Mouse (Mus musculus): Measurements from ENCODE around the gene Mpv17. TPM values are rescaled to one million over a fixed set of nuclear protein-coding genes. Genes with fewer than 3 reads are reported as not detected.

The Mpv17 gene
- 71.5 and 104 TPM in 2 replicates for polyA plus RNA-seq (2012; ENCODE audit: insufficient read depth, insufficient read length, missing spikeins)

- H3K27ac ChIP-seq (replicated peaks; ENCODE audit: low read depth, low read length) = peak within 1 kb of the TSS; percentile 56; the same call in 1 of the 2 replicates
- peak within 1 kb of the TSS; percentile 92 for H3K4me3 ChIP-seq (ENCODE audit: insufficient read depth, low read depth, low read length)
These were observed at the start of gene Mpv17 for GRCm38 (mm10) chr5:31154152-31154553. Gene Mpv17 (minus strand): TSS chr5:31154251.

GRCm38 (mm10) chr5:31202933-31203332 is 48.9 kb upstream of the Mpv17 start:
- peak overlapping the region; percentile 69 for H3K4me3 ChIP-seq (ENCODE audit: insufficient read depth, low read depth, low read length)
- H3K27ac ChIP-seq (replicated peaks; ENCODE audit: low read depth, low read length) = no peak overlapping the region
- H3K4me1 ChIP-seq (ENCODE audit: control insufficient read depth, insufficient read depth, insufficient read length, low read length) = no peaks in the 10 kb centered on the region; the same call in 1 of the 2 replicates

More at GRCm38 (mm10) chr5:31154152-31154553, at the start of gene Mpv17:
- peaks cover 3% of the 10 kb centered on the region; the same call in 1 of the 2 replicates for H3K4me1 ChIP-seq (ENCODE audit: control insufficient read depth, insufficient read depth, insufficient read length, low read length)

DNA sequence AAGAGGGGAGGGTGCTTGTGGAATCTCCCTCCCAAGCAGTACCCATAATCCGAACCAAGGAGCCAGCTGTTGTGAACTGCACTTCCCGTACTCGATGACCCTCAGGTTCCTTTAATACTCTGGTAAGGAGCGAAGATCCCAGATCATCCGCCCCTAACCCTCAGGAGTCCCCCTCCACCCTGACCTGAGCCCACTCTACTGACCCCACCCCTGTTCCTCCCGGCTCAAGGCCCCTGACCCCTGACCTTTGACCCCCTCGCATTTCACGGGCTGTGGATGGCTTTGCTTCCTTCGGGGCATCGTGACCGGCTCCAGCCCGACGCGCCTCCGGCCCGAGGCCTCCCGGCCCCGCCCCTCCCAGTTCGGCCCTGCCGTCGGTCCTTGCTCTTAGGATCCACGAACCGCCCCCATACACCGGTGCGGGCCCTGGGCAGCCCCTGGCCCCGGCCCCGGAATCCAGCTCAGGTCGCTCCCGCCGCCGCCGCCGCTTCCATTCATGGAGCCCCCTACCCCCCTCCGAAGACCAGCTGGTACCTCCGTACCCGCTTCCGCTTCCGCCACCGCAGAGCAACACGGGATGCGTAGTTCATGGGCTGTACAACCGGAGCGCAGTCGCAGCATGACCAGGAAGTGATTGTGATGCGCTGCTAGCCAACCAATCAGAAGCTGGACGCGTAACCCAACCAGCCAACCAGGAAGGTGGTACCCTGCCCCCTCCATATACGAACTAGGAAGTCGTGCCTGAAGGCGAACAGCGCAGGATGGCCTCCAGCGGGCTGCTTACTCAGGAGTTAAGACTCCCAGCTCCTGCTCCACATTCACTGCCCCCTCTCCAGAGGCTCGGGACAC is 47.9 kb upstream of the Mpv17 start, which contains the start of gene Zfp513:
TSS of gene Zfp513 (minus strand) at position 562 of the 849 bp plus-strand sequence.
- peak within 1 kb of the TSS; percentile 69 for H3K4me3 ChIP-seq (ENCODE audit: insufficient read depth, low read depth, low read length)
- peak within 1 kb of the TSS; percentile 85 for H3K27ac ChIP-seq (replicated peaks; ENCODE audit: low read depth, low read length)
- H3K4me1 ChIP-seq (ENCODE audit: control insufficient read depth, insufficient read depth, insufficient read length, low read length) = no peaks in the 10 kb centered on the region; the same call in 1 of the 2 replicates

- peak overlapping the region; percentile 85 for H3K27ac ChIP-seq (replicated peaks; ENCODE audit: low read depth, low read length)
- H3K4me3 ChIP-seq (ENCODE audit: insufficient read depth, low read depth, low read length) = peak overlapping the region; percentile 69
These were observed 47.1 kb upstream of the Mpv17 start for GRCm38 (mm10) chr5:31201042-31201741.

DNA sequence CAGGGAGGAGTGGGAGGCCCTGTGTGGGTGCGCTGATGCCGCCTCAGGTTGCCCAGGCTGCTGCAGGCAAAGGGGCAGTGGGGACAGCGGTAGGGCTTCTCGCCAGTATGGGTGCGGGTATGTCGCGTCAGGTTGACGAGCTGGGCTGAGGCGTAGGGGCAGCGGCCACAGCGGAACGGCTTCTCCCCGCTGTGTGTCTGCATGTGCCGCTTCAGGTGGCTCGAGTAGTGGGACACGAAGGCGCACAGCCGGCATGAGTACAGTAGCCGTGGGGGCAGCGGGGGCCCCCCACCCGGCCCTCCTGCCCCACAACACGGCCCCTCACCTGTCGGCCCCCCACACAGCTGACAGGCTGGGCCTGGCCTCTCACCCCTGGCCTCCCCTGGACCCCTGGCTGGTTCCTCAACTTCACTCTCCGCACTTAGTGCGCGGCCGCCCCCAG is 46.3 kb upstream of the Mpv17 start:
- no peaks in the 10 kb centered on the region; the same call in 1 of the 2 replicates for H3K4me1 ChIP-seq (ENCODE audit: control insufficient read depth, insufficient read depth, insufficient read length, low read length)
- H3K27ac ChIP-seq (replicated peaks; ENCODE audit: low read depth, low read length) = no peak overlapping the region
- peak overlapping the region; percentile 20 for H3K4me3 ChIP-seq (ENCODE audit: insufficient read depth, low read depth, low read length)

More at GRCm38 (mm10) chr5:31201042-31201741, 47.1 kb upstream of the Mpv17 start:
- no peaks in the 10 kb centered on the region; the same call in 1 of the 2 replicates for H3K4me1 ChIP-seq (ENCODE audit: control insufficient read depth, insufficient read depth, insufficient read length, low read length)

GRCm38 (mm10) chr5:31199893-31200292 is 45.8 kb upstream of the Mpv17 start:
- no peak overlapping the region for H3K27ac ChIP-seq (replicated peaks; ENCODE audit: low read depth, low read length)
- H3K4me3 ChIP-seq (ENCODE audit: insufficient read depth, low read depth, low read length) = no peak overlapping the region
- H3K4me1 ChIP-seq (ENCODE audit: control insufficient read depth, insufficient read depth, insufficient read length, low read length) = no peaks in the 10 kb centered on the region; the same call in 1 of the 2 replicates

DNA sequence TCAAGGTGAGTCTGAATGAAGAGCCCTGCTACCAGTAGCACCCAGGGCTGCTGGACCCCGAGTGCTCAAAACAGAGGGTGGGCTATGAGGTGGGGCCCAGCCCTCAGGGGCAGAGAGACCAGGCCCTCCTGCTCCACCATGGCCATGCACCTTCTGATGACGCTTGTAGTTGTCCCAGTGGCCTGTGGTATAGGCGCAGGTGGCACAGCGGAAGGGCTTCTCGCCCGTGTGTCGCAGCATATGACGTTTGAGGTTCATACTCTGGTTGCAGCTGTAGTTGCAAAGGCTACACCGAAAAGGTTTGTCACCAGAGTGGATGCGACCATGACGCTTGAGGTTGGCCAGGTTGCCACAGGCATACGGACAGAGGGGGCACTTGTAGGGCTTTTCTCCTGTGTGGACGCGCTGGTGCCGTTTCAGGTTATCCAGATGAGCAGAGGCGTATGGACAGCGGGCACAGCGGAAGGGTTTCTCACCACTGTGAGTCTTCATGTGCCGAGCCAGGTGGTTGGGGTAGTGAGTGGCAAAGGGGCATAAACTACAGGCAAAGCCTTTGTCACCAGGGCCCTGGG is 45.4 kb upstream of the Mpv17 start:
- Histone ChIP-seq H3K4me1 (ENCODE audit: control insufficient read depth, insufficient read depth, insufficient read length, low read length) (no peaks in the 10 kb centered on the region; the same call in 1 of the 2 replicates), H3K4me3 (ENCODE audit: insufficient read depth, low read depth, low read length) (no peak overlapping the region), H3K27ac (replicated peaks; ENCODE audit: low read depth, low read length) (no peak overlapping the region)

DNA sequence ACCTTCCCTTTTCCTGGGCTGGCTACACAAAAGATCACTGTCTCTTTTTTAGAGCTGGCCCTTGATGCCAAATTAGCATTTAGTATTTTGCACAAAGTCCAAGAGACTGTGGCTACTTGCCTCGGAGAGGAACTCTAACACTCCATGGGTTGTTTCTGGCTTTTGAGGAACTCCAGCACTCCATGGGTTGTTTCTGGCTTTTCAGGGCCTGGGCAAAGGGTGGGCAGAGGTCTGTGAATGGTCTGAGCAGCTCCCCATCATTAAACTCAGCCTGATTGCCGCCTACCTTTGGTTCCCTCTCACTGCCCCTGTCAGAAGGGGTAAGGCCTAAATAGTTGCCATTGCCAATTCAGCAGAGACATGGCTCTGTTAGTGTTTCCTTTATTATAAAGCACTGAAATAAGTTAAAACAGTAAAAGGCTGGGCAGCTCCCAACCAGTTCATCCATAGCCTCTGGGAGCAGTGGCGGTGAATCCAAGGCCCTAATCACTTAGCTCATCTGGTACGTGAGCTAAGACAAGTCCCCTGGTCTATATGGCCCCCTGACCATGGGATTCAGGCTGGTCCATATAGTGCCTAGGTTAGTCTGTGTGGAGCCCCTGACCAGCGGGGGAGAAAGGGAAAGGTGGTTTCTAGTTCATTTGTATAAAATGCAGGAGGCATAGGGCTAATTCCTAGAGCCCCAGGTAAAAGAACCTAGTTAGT is 44.7 kb upstream of the Mpv17 start:
- H3K4me3 ChIP-seq (ENCODE audit: insufficient read depth, low read depth, low read length) = no peak overlapping the region
- H3K27ac ChIP-seq (replicated peaks; ENCODE audit: low read depth, low read length) = no peak overlapping the region
- no peaks in the 10 kb centered on the region; the same call in 1 of the 2 replicates for H3K4me1 ChIP-seq (ENCODE audit: control insufficient read depth, insufficient read depth, insufficient read length, low read length)

- no peak overlapping the region for H3K27ac ChIP-seq (replicated peaks; ENCODE audit: low read depth, low read length)
- no peak overlapping the region for H3K4me3 ChIP-seq (ENCODE audit: insufficient read depth, low read depth, low read length)
- H3K4me1 ChIP-seq (ENCODE audit: control insufficient read depth, insufficient read depth, insufficient read length, low read length) = no peaks in the 10 kb centered on the region; the same call in 1 of the 2 replicates
These were observed 44.1 kb upstream of the Mpv17 start for GRCm38 (mm10) chr5:31198170-31198569.

DNA sequence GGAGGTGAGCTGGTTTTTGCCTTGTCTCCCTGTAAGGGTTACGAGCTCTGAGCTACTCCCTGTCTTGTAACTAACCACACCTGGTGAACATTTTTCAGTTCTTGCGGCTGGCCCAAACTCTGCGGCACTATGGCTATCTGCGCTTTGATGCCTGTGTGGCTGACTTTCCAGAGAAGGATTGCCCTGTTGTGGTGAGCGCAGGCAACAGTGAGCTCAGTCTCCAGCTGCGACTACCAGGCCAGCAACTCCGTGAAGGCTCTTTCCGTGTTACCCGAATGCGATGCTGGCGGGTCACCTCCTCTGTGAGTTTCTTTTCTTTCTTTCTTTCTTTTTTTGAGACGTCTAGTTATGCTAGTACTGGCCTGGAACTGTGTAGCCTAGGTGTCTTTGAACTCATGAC is 43.0 kb upstream of the Mpv17 start:
- Histone ChIP-seq H3K4me3 (ENCODE audit: insufficient read depth, low read depth, low read length) (no peak overlapping the region), H3K27ac (replicated peaks; ENCODE audit: low read depth, low read length) (no peak overlapping the region), H3K4me1 (ENCODE audit: control insufficient read depth, insufficient read depth, insufficient read length, low read length) (peaks cover under 1% of the 10 kb centered on the region)

DNA sequence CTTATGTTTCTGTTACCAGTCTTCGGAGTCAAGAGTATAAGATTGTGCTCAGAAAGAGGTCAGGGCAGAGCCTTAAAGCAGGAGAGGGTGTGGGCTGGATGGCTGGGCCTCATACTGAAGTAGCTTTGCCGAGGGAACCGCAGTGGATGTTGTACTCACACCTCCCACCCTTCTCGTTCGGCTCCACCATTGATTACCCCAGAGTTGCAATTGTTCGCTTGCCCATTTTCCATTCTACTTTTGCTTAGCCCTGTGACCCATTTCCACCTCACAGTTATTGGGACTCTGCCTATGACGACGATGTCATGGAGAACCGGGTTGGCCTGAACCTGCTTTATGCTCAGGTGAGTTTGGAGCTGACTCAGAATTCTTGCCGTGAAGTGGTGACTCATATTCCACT is 42.2 kb upstream of the Mpv17 start:
- Histone ChIP-seq H3K27ac (replicated peaks; ENCODE audit: low read depth, low read length) (no peak overlapping the region), H3K4me1 (ENCODE audit: control insufficient read depth, insufficient read depth, insufficient read length, low read length) (peaks cover 3% of the 10 kb centered on the region), H3K4me3 (ENCODE audit: insufficient read depth, low read depth, low read length) (no peak overlapping the region)

- Histone ChIP-seq H3K4me3 (ENCODE audit: insufficient read depth, low read depth, low read length) (no peak overlapping the region), H3K4me1 (ENCODE audit: control insufficient read depth, insufficient read depth, insufficient read length, low read length) (peaks cover 3% of the 10 kb centered on the region), H3K27ac (replicated peaks; ENCODE audit: low read depth, low read length) (no peak overlapping the region)
These were observed 41.6 kb upstream of the Mpv17 start for GRCm38 (mm10) chr5:31195671-31196070.

- no peak overlapping the region for H3K27ac ChIP-seq (replicated peaks; ENCODE audit: low read depth, low read length)
- peaks cover 3% of the 10 kb centered on the region; the same call in 1 of the 2 replicates for H3K4me1 ChIP-seq (ENCODE audit: control insufficient read depth, insufficient read depth, insufficient read length, low read length)
- no peak overlapping the region for H3K4me3 ChIP-seq (ENCODE audit: insufficient read depth, low read depth, low read length)
These were observed 40.7 kb upstream of the Mpv17 start for GRCm38 (mm10) chr5:31194486-31195485.

All from brown adipose tissue, adult 24 weeks (tissue).